Mouse (Mus musculus) heart, adult 2 months (tissue): ENCODE results near the gene Rpl7l1.

ENCODE experiments used
- CTCF ChIP-seq: fragments of 200-600 bp; IDR thresholded peaks from 2 replicates; pipeline ENCODE4 v1.8.1; 2022; ENCODE audit warnings: antibody characterized with exemption, mild to moderate bottlenecking, moderate library complexity
- POLR2A ChIP-seq: fragments of 200-500 bp; IDR thresholded peaks from 2 replicates; pipeline ENCODE4 v1.6.1; 2011; ENCODE audit warnings: mild to moderate bottlenecking, low read depth, low read length, control low read depth; ENCODE audit not compliant: insufficient read depth

DNA sequence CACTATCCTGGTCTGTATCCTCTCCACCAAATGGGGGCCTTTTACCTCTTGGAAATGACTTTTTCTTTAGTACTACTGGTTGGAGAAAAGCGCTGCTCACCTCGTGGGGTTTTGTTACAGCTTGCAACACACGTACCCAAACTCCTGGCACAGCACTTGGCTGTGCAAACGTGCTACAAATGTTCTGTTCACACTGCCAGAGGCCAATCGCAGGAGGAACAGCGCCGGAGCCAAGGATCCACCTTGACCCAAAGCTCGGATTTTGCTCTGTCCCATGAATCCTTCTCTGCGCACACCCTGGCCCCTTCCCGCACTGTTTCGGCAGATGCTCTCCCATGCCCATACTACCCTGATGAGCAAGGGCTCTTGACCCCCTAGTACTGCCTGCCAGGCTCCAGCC lies 54.0 kb downstream of the Rpl7l1 start:
- TF ChIP-seq CTCF, result no peak
- TF ChIP-seq POLR2A, result no peak
